Mouse (Mus musculus): ENCODE results near the gene Tnfrsf12a.

- TF ChIP-seq CTCF (IDR thresholded peaks at IDR 0.05; ENCODE audit: borderline replicate concordance, insufficient read depth, low read depth, low read length) (no peak), POLR2A (IDR thresholded peaks at IDR 0.05; ENCODE audit: borderline replicate concordance, insufficient read depth, low read length) (no peak)
Observed at GRCm38 (mm10) chr17:23672761-23673160, 4.5 kb downstream of the Tnfrsf12a start.

Data from cerebellum, adult 2 months (tissue).